Mouse (Mus musculus) intestine, postnatal 0 days (tissue): ENCODE data around the gene Tmem115. TPM values are rescaled to one million over a fixed set of nuclear protein-coding genes. Genes with fewer than 3 reads are reported as not detected.

Source experiments
- ATAC-seq: fragments of 200-750 bp; cut with Nextera tagmentation; 2 replicates; pipeline ENCODE4 v1.8.0; 2017; ENCODE audit warnings: mild to moderate bottlenecking, moderate TSS enrichment, moderate library complexity
- H3K27ac ChIP-seq: fragments of 300-500 bp; sonication (generic); 2 replicates; pipeline ENCODE4 v1.5.1; 2014; ENCODE audit warnings: mild to moderate bottlenecking, low read depth, low read length, moderate library complexity
- H3K27me3 ChIP-seq: fragments of 300-500 bp; sonication (generic); replicated peaks from 2 replicates; pipeline ENCODE4 v1.6.1; 2014; ENCODE audit warnings: low read length, mixed read lengths; ENCODE audit not compliant: control insufficient read depth, insufficient read depth
- H3K36me3 ChIP-seq: fragments of 300-500 bp; sonication (generic); 2 replicates; pipeline ENCODE4 v1.6.1; 2014; ENCODE audit warnings: mild to moderate bottlenecking, moderate library complexity; ENCODE audit not compliant: control insufficient read depth, insufficient read depth
- H3K4me1 ChIP-seq: fragments of 300-500 bp; sonication (generic); replicated peaks from 2 replicates; pipeline ENCODE4 v1.6.1; 2014; ENCODE audit warnings: antibody characterized with exemption, low read length, mixed read lengths; ENCODE audit not compliant: control insufficient read depth, insufficient read depth
- H3K4me2 ChIP-seq: fragments of 300-500 bp; sonication (generic); replicated peaks from 2 replicates; pipeline ENCODE4 v1.6.1; 2014; ENCODE audit warnings: low read depth, mild to moderate bottlenecking, moderate library complexity
- H3K4me3 ChIP-seq: fragments of 300-500 bp; sonication (generic); 2 replicates; pipeline ENCODE4 v1.5.1; 2014; ENCODE audit warnings: low read depth, low read length
- H3K9ac ChIP-seq: fragments of 300-500 bp; sonication (generic); 2 replicates; pipeline ENCODE4 v1.6.1; 2014; ENCODE audit warnings: mild to moderate bottlenecking, low read depth, low read length
- H3K9me3 ChIP-seq: fragments of 300-500 bp; sonication (generic); 2 replicates; pipeline ENCODE4 v1.6.1; 2016; ENCODE audit warnings: mixed run types; ENCODE audit not compliant: control insufficient read depth
- CTCF ChIP-seq: sonication (generic); IDR thresholded peaks from 2 replicates; pipeline ENCODE4 v1.5.1; 2016; ENCODE audit warnings: low read depth, mild to moderate bottlenecking, control low read depth, antibody characterized with exemption, moderate library complexity
- WGBS: fragments of 180-500 bp; shearing (Covaris S2); extraction: QIAGEN DNeasy Blood & Tissue Kit; methylation state at CpG from one replicate; pipeline ENCODE4 v1.1.7; 2014; 5-methylcytosine and 5-hydroxymethylcytosine counted together
- polyA plus RNA-seq: library from polyadenylated mRNA; unstranded; fragments of >200 nt; fragmentation: Nextera tagmentation; extraction: Ambion mirVana; gene quantifications from 2 replicates; pipeline ENCODE4 v1.2.1, GENCODE M21; 2015

Tmem115 gene
- polyA plus RNA-seq, 1 experiment from 2014 or later, result 38.0 TPM

DNA sequence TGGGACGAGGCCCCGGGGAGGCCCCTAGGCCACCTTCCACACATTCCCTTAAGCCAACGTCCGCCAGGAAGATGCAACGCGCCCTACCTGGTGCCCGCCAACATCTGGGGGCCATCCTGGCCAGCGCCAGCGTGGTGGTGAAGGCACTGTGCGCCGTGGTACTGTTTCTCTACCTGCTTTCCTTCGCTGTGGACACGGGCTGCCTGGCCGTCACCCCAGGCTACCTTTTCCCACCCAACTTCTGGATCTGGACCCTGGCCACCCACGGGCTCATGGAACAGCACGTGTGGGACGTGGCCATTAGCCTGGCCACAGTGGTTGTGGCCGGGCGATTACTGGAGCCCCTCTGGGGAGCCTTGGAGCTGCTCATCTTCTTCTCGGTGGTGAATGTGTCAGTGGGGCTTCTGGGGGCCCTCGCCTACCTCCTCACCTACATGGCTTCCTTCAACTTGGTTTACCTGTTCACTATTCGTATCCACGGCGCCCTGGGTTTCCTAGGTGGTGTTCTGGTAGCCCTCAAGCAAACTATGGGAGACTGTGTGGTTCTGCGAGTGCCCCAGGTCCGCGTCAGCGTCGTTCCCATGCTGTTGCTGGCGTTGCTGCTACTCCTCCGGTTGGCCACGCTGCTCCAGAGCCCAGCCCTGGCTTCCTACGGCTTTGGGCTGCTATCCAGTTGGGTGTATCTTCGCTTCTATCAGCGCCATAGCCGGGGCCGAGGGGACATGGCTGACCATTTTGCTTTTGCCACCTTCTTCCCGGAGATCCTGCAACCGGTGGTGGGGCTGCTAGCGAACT is 860 bp downstream of the Tmem115 start:
- no peaks in the 10 kb centered on the region for H3K9me3 ChIP-seq
- H3K27ac ChIP-seq, result peak overlapping the region; percentile 77
- no peaks in the 10 kb centered on the region for H3K27me3 ChIP-seq
- WGBS, result under 1% methylated on average over 40 of the region's 40 CpGs
- peak; percentile 11; the same call in 1 of the 2 replicates for ATAC-seq
- peak overlapping the region; percentile 86 for H3K4me3 ChIP-seq
- peaks cover 13% of the 10 kb centered on the region for H3K4me1 ChIP-seq
- H3K4me2 ChIP-seq, result peak overlapping the region; percentile 93
- peaks cover 20% of the 10 kb centered on the region for H3K36me3 ChIP-seq
- H3K9ac ChIP-seq, result peak overlapping the region; percentile 93
- no peak for TF ChIP-seq CTCF

DNA sequence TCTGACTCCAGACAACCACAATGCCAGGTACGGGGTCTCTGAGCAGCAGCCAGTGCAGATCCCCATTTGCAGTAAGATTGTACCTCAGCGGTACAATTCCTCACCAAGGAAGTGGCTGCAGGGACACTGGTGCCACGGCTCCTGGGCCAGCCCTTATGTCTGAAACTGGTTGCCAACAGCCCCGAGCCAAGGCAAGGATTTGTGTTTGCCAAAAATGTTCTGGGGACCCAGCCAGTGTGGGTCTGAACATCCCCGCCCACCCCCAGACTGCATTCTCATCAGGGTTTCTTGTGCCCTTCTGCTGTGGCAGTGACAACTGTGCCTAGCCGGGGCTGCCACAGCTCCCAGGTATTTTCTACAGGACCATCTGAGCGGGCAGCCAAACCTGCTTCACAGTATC is 4.5 kb downstream of the Tmem115 start:
- ATAC-seq, result no peak
- Histone ChIP-seq H3K36me3 (peaks cover 26% of the 10 kb centered on the region), H3K4me3 (no peak overlapping the region), H3K4me2 (no peak overlapping the region), H3K9me3 (no peaks in the 10 kb centered on the region), H3K9ac (no peak overlapping the region), H3K27ac (no peak overlapping the region), H3K27me3 (no peaks in the 10 kb centered on the region), H3K4me1 (peaks cover 13% of the 10 kb centered on the region)
- 92% methylated on average over 7 of the region's 7 CpGs for WGBS
- no peak for TF ChIP-seq CTCF

DNA sequence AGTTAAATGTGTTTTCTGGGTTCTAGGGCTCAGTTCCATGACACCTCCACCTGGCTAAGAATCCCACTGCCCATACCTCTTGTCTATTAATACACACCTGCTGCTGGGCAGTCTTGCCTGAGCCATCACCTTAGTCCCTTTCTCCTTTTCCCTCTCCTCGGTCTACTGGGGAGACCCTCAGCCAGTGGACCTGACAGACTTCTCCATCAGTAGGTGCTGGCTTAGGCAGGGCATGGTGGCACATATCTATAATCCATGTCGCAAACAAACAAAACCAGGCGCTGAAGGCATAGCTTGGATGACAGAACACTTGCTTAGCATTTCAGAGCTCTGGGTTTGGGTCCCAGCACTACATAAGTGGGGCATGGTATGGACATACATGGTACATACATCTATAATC is 5.0 kb downstream of the Tmem115 start:
- peaks cover 13% of the 10 kb centered on the region for H3K4me1 ChIP-seq
- H3K27me3 ChIP-seq, result no peaks in the 10 kb centered on the region
- TF ChIP-seq CTCF, result no peak
- H3K4me2 ChIP-seq, result no peak overlapping the region
- H3K36me3 ChIP-seq, result peaks cover 26% of the 10 kb centered on the region
- WGBS, result 94% methylated on average over 3 of the region's 3 CpGs
- H3K9ac ChIP-seq, result no peak overlapping the region
- H3K27ac ChIP-seq, result no peak overlapping the region
- H3K9me3 ChIP-seq, result no peaks in the 10 kb centered on the region
- no peak for ATAC-seq
- H3K4me3 ChIP-seq, result no peak overlapping the region

DNA sequence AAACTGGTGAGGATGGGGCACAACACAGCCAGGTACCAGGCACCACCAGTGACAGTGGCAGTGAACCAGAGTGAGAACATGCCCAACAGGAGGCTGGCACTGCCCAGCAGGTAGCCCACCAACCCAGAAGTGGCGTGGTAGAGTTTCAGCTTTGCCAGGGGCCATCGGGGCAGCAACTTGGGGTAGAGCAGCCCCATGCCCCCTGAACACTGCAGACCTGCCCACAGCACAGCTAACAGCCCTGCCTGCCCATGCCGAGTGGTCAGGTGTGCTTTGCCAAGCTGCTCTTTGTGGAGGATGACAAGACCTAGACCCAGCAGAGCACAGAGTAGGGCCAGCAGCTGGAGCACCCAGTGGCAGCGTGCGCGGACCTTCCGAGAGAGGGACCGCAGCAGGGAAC is 6.2 kb downstream of the Tmem115 start:
- H3K4me1 ChIP-seq, result peaks cover 13% of the 10 kb centered on the region
- no peaks in the 10 kb centered on the region for H3K27me3 ChIP-seq
- 96% methylated on average over 8 of the region's 8 CpGs for WGBS
- no peak for ATAC-seq
- H3K4me2 ChIP-seq, result no peak overlapping the region
- no peak for TF ChIP-seq CTCF
- H3K36me3 ChIP-seq, result peaks cover 38% of the 10 kb centered on the region
- no peak overlapping the region for H3K27ac ChIP-seq
- H3K9ac ChIP-seq, result no peak overlapping the region
- H3K4me3 ChIP-seq, result no peak overlapping the region
- H3K9me3 ChIP-seq, result no peaks in the 10 kb centered on the region

DNA sequence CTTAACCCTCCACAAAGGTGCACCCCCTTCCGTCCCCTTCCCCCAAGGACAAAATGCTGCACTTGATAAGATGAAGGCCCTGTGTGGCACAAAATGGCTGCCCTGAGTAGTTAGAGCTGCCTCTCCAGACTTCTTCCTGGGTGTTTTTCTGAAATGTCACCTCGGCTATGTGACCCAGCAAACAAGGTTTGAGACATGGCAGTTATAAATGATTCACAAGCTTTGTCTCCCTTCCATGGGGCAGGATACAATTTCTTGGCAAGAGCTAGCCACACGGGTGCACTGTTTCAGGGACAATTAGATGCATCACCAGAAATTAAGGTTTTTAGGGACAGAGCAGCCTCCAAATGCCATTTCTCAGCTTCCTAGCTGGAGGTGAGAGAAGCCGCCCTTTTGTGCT is 6.7 kb downstream of the Tmem115 start:
- TF ChIP-seq CTCF, result no peak
- Histone ChIP-seq H3K36me3 (peaks cover 38% of the 10 kb centered on the region), H3K9ac (no peak overlapping the region), H3K9me3 (no peaks in the 10 kb centered on the region), H3K4me3 (no peak overlapping the region), H3K27me3 (no peaks in the 10 kb centered on the region), H3K4me1 (peaks cover 11% of the 10 kb centered on the region), H3K4me2 (no peak overlapping the region), H3K27ac (no peak overlapping the region)
- ATAC-seq, result no peak
- WGBS, result 61% methylated on average over 4 of the region's 4 CpGs

DNA sequence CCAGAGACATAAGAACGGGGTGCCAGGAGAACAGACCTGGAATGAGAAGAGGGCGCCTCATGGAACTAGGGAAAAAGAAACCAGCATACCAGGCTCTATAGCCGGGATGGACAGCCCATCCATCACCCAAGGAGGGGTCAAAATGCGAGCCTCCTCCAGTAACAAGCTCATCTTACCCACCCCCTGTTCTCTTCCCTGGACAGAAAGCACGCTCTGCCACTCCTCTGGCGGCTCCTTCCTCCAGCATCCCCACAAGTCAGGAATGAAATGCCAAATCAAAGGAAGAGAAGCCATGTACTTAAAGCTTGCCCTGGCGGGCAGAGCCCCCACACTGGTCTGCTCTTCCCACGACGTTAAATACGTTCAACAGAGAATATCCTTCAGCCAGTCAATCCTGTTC is 7.3 kb downstream of the Tmem115 start:
- WGBS, result 31% methylated on average over 10 of the region's 10 CpGs

More for the DNA sequence above, 7.3 kb downstream of the Tmem115 start:
- TF ChIP-seq CTCF, result no peak
- H3K9ac ChIP-seq, result no peak overlapping the region
- H3K4me3 ChIP-seq, result peak overlapping the region; percentile 69; the same call in 1 of the 2 replicates
- H3K4me1 ChIP-seq, result peaks cover 6% of the 10 kb centered on the region
- no peak overlapping the region for H3K27ac ChIP-seq
- peaks cover 38% of the 10 kb centered on the region for H3K36me3 ChIP-seq
- no peak for ATAC-seq
- H3K9me3 ChIP-seq, result no peaks in the 10 kb centered on the region
- no peaks in the 10 kb centered on the region for H3K27me3 ChIP-seq
- peak overlapping the region; percentile 85 for H3K4me2 ChIP-seq
